Mouse (Mus musculus): ENCODE data around the gene Dst. TPM values are rescaled to one million over a fixed set of nuclear protein-coding genes. Genes with fewer than 3 reads are reported as not detected.

Gene Dst
- total and polyA plus RNA-seq, 3 experiments = 66.7 to 404 (median 334) TPM

DNA sequence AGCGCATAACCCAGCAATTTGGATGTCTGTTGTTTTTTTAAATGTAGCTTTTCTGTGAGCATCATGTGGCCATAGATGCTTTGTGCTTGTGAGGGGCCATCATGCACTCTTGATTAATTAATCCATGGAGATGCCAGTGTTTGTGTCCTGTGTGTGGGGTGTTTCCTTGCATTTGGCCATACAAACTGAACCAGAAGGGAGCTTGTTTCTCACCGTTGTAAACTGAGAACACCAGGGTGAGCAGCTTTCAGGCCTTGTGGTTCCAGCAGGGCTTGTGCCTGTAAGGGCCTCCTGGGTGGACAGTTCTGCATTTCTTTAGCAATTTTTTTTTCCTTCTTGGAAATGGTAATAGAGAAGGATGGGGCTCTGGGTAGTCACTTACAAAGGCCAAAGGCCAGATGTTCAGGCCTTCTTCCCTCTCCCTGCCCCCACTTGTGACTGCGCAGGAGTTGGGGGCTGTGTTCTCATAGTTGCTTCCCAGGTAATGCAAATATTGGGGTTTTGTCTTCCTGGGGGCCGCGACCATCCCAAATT is 98.9 kb downstream of the Dst start:
- WGBS = 63% methylated on average over 5 of the region's 5 CpGs
- H3K27ac ChIP-seq = peak overlapping the region; percentile 79
- intact Hi-C loops (cut with DNase I) = loop anchor here (2.0 to 10.0 kb wide), 4 partner anchors 54 to 428 kb away; partner anchors contain the start of genes Ccdc115 and Imp4

DNA sequence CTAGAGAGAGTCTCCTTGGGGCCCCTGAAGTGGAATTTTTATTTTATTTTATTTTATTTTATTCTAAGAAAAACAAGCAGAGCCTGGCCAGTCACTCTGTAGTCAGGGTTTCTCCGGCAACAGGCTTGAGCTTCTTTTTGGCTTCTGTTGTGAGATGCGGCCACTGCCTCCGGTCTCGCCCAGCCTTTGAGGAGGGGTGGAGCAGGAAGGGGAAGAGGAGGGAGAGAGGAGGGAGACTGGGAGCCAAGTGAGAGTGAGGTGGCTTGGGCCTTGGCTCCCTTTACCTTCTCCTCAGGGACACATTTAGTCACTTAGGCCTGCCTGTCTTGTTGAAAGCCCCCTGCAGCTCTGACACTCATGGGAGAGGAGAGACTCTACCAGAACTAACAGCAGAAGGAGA is 99.4 kb downstream of the Dst start:
- Histone ChIP-seq H3K4me1 (ENCODE audit: control insufficient read depth, insufficient read depth, low read length) (peaks cover 2% of the 10 kb centered on the region; the same call in 1 of the 2 replicates), H3K36me3 (ENCODE audit: control insufficient read depth, insufficient read depth, low read length) (no peaks in the 10 kb centered on the region), H3K27me3 (ENCODE audit: control insufficient read depth, insufficient read depth, low read length) (no peaks in the 10 kb centered on the region), H3K9ac (ENCODE audit: low read depth, low read length) (peak overlapping the region; percentile 16; the same call in 1 of the 2 replicates), H3K27ac (peak overlapping the region; percentile 79), H3K79me2 (replicated peaks; ENCODE audit: control insufficient read depth, insufficient read depth, low read length) (no peaks in the 10 kb centered on the region), H3K4me3 (peak overlapping the region; percentile 56)
- WGBS = 47% methylated on average over 4 of the region's 4 CpGs
- TF ChIP-seq CTCF (IDR thresholded peaks at IDR 0.05) (no peak), EP300 (IDR thresholded peaks at IDR 0.05; ENCODE audit: insufficient read depth, low read depth, low read length) (0 out of 2 replicates have a peak, but pooled peaks have one; percentile 45), POLR2A (IDR thresholded peaks at IDR 0.05; ENCODE audit: insufficient read depth, low read depth, low read length) (peak; percentile 57; the same call in 1 of the 2 replicates)
- DNase-seq = peak; percentile 68 to 69
- intact Hi-C loops (cut with DNase I) = loop anchor here (2.0 to 10.0 kb wide), 4 partner anchors 53 to 427 kb away; partner anchors contain the start of genes Ccdc115 and Imp4

More for the DNA sequence above, 98.9 kb downstream of the Dst start:
- Histone ChIP-seq H3K27me3 (ENCODE audit: control insufficient read depth, insufficient read depth, low read length) (no peaks in the 10 kb centered on the region), H3K9ac (ENCODE audit: low read depth, low read length) (peak overlapping the region; percentile 53), H3K4me1 (ENCODE audit: control insufficient read depth, insufficient read depth, low read length) (peaks cover 3% of the 10 kb centered on the region; the same call in 1 of the 2 replicates), H3K79me2 (replicated peaks; ENCODE audit: control insufficient read depth, insufficient read depth, low read length) (no peaks in the 10 kb centered on the region), H3K4me3 (peak overlapping the region; percentile 56), H3K36me3 (ENCODE audit: control insufficient read depth, insufficient read depth, low read length) (no peaks in the 10 kb centered on the region)
- TF ChIP-seq POLR2A (IDR thresholded peaks at IDR 0.05; ENCODE audit: insufficient read depth, low read depth, low read length) (no peak), CTCF (IDR thresholded peaks at IDR 0.05) (no peak), EP300 (IDR thresholded peaks at IDR 0.05; ENCODE audit: insufficient read depth, low read depth, low read length) (no peak)
- DNase-seq = no peak

DNA sequence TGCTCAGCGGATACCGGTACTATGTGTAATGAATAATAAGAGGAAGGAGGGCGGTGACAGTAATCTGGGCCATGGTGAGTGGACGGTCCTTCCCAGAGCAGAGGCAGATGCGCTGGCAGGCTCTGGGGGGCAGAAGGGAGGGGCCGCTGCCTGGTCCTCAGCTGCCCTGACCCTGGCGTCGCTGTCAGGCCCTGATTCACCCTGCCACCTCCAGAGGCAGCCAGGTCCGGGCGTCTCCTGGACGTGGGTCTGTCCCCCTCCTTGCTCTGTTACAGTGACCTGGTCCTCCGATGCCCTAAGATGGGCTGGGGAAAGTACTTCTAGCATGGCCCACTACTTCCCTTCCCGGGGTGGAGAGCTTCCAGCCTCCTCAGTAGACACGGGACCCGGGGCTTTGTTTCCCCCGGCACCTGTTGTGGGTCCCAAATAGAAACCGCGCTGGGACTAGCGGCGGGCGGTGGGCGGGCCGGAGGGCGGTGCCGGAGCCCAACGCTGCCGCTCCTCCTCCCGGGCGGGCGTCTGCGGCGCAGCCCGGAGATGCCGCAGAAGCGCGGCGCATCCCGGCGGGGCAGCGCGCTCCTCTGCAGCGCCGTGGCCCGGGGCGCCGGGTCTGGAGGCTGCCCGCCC is 103.1 kb downstream of the Dst start:
- Histone ChIP-seq H3K27ac (peak overlapping the region; percentile 91), H3K9ac (ENCODE audit: low read depth, low read length) (peak overlapping the region; percentile 87), H3K27me3 (ENCODE audit: control insufficient read depth, insufficient read depth, low read length) (no peaks in the 10 kb centered on the region), H3K36me3 (ENCODE audit: control insufficient read depth, insufficient read depth, low read length) (peaks cover 12% of the 10 kb centered on the region), H3K4me3 (peak overlapping the region; percentile 67), H3K4me1 (ENCODE audit: control insufficient read depth, insufficient read depth, low read length) (peaks cover 3% of the 10 kb centered on the region), H3K79me2 (replicated peaks; ENCODE audit: control insufficient read depth, insufficient read depth, low read length) (no peaks in the 10 kb centered on the region)
- peak; percentile 88 to 89 for DNase-seq
- under 1% methylated on average over 46 of the region's 47 CpGs for WGBS
- peak; percentile 40; the same call in 1 of the 2 replicates for TF ChIP-seq EP300 (IDR thresholded peaks at IDR 0.05; ENCODE audit: insufficient read depth, low read depth, low read length)
- peak; percentile 74 for TF ChIP-seq POLR2A (IDR thresholded peaks at IDR 0.05; ENCODE audit: insufficient read depth, low read depth, low read length)
- peak; percentile 71 for TF ChIP-seq CTCF (IDR thresholded peaks at IDR 0.05)
- intact Hi-C loops (cut with DNase I) = no loop called here

DNA sequence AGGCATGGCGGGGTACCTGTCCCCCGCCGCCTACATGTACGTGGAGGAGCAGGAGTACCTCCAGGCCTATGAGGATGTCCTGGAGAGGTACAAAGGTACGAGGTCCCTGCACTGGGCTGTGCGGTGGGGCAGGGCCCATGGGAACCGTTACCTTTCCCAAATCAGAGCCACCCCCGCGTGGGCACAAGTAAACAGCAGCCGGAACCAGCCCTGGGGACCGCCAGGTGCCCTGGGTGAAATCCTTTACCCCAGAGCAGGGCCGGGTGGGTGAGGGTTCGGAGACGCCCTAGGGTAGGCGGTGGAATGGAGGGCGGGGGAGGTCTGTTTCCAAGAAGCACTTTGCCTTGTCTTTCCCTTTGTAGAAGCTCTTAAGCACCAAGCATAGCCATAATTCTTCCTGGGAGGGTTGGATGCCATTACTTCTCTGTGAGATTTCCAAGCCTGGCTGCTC is 103.8 kb downstream of the Dst start:
- Histone ChIP-seq H3K9ac (ENCODE audit: low read depth, low read length) (peak overlapping the region; percentile 87), H3K4me1 (ENCODE audit: control insufficient read depth, insufficient read depth, low read length) (peaks cover 3% of the 10 kb centered on the region), H3K4me3 (peak overlapping the region; percentile 67), H3K79me2 (replicated peaks; ENCODE audit: control insufficient read depth, insufficient read depth, low read length) (0 out of 2 replicates have a peak, but pooled peaks cover 1% of the 10 kb centered on the region), H3K27ac (peak overlapping the region; percentile 91), H3K36me3 (ENCODE audit: control insufficient read depth, insufficient read depth, low read length) (peaks cover 12% of the 10 kb centered on the region), H3K27me3 (ENCODE audit: control insufficient read depth, insufficient read depth, low read length) (no peaks in the 10 kb centered on the region)
- WGBS = 1% methylated on average over 16 of the region's 16 CpGs
- DNase-seq = peak; percentile 46 to 68
- TF ChIP-seq EP300 (IDR thresholded peaks at IDR 0.05; ENCODE audit: insufficient read depth, low read depth, low read length) = no peak
- no peak for TF ChIP-seq POLR2A (IDR thresholded peaks at IDR 0.05; ENCODE audit: insufficient read depth, low read depth, low read length)
- no peak for TF ChIP-seq CTCF (IDR thresholded peaks at IDR 0.05)
- intact Hi-C loops (cut with DNase I) = no loop called here

DNA sequence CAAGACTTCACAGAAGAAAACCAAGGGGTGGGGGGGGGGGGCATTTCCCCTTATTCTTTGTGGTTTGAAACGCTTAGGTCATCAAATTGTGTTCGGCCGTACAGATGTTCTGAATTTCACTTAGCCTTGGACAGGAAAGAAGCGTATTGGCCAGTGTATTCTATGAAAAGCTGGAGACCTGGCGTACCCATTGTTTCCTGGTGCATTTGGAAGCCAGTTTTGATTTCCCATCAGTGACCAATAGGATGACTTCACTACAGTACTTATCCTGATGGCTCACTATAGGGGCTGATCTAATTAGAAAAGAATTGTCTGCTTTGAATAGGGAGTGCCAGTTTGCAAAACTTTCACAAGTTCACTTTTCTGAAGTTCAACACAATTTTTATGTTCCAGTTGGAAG is 105.5 kb downstream of the Dst start:
- DNase-seq = no peak
- Histone ChIP-seq H3K4me3 (peak overlapping the region; percentile 29; the same call in 1 of the 2 replicates), H3K9ac (ENCODE audit: low read depth, low read length) (0 out of 2 replicates have a peak overlapping the region, but pooled peaks have one; percentile 31), H3K4me1 (ENCODE audit: control insufficient read depth, insufficient read depth, low read length) (peaks cover 7% of the 10 kb centered on the region), H3K27ac (peak overlapping the region; percentile 91), H3K36me3 (ENCODE audit: control insufficient read depth, insufficient read depth, low read length) (peaks cover 15% of the 10 kb centered on the region), H3K27me3 (ENCODE audit: control insufficient read depth, insufficient read depth, low read length) (no peaks in the 10 kb centered on the region), H3K79me2 (replicated peaks; ENCODE audit: control insufficient read depth, insufficient read depth, low read length) (peaks cover 8% of the 10 kb centered on the region)
- WGBS = 8% methylated on average over 5 of the region's 5 CpGs
- TF ChIP-seq EP300 (IDR thresholded peaks at IDR 0.05; ENCODE audit: insufficient read depth, low read depth, low read length) (no peak), CTCF (IDR thresholded peaks at IDR 0.05) (no peak), POLR2A (IDR thresholded peaks at IDR 0.05; ENCODE audit: insufficient read depth, low read depth, low read length) (no peak)
- intact Hi-C loops (cut with DNase I) = no loop called here
